Mouse (Mus musculus) spleen, postnatal 4 days (tissue): Measurements from ENCODE around the gene Cald1.
A peak's percentile ranks its signal among the peaks of the same experiment; 100 is the strongest.

ENCODE experiments used
- DNase-seq, 2 experiments: peaks; one replicate each; pipeline ENCODE4 v3.0.0; 2022; ENCODE audit warnings: low spot score in 2 of 2

The Cald1 gene

GRCm38 (mm10) chr6:34613122-34613521 lies 14.8 kb downstream of the Cald1 start:
- DNase-seq: no peak

- no peak for DNase-seq
Measured at GRCm38 (mm10) chr6:34615419-34615818, 17.1 kb downstream of the Cald1 start.

DNA sequence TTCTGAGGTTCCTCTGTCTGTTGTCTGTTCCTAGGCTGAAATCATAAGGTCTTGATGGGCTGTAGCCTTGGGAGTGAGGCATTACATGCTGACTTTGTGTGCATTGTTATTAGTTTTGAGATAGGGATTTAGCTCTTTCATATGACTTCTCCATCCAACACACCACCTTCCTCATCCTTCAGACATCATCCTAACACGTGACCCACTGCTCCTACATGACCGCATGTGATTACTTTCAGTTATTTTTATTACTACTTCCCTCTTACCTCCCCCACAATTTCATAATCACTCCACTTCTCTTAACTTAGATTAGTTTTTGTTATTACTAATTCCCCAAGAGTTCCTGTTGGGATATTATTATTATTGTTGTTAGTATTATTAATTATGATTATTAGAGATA lies 21.2 kb downstream of the Cald1 start:
- no peak for DNase-seq

DNA sequence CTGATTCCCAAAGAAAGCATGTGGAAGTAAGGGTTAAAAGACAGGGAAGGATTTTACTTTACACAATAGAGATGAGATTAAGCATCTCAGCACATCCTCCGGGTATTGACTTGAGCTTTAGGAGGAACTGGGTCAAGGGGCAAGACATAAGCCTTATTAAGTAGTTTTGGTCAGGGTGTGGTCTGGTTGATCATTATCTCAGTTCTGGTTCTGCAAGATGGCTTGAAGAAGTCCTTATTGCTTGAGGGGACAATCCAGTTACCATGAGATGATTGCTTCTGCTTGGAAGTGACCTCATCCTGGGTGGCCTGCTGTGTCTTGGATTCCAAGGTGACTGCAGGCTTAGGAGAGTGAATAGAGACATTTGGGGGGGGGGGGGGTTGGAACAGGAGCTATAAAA lies 21.9 kb downstream of the Cald1 start:
- DNase-seq: no peak

DNA sequence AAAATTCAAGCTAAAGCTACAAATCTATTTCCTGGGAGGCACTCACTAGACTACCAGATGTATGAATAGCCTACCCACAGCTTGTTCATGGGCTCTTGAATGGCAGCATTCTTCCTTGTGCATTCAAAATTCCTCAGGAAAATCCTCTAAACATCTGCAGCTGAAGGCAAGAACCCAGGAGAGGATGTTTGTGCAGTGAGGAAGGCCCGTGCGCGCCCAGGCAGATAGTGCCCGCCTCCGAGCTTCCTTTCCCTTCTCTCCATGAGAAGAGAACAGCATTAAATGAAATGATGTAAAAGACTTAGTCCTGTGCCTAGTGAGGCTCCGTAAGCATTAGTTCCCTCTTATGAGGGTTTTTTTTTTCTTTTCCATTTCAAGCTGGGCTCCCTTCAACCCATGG lies 24.6 kb downstream of the Cald1 start:
- no peak for DNase-seq

DNA sequence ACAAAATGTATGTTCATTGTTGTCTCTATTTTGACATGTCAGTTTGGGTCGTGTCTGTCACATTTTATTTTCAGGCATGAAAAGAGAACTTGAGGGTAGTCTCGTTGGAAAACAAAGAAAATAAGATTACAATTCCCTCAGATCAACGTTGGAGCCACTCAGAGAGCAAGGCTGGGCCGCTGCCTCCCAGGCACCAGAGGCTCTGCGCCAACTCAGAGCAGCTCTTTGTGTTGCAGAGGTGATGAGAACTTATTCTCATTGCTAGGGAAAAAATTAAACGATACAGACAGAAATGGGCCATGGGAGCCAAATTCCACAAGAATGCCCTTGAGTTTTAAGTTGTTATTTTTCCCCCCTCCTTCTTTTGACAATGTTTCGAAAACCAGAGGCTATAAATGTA lies 25.0 kb downstream of the Cald1 start:
- no peak for DNase-seq

GRCm38 (mm10) chr6:34624536-34624935 lies 26.2 kb downstream of the Cald1 start:
- DNase-seq: no peak

- DNase-seq: no peak
Measured at GRCm38 (mm10) chr6:34626586-34627245, 28.4 kb downstream of the Cald1 start.

- no peak for DNase-seq
Measured at GRCm38 (mm10) chr6:34628131-34628530, 29.8 kb downstream of the Cald1 start.

DNA sequence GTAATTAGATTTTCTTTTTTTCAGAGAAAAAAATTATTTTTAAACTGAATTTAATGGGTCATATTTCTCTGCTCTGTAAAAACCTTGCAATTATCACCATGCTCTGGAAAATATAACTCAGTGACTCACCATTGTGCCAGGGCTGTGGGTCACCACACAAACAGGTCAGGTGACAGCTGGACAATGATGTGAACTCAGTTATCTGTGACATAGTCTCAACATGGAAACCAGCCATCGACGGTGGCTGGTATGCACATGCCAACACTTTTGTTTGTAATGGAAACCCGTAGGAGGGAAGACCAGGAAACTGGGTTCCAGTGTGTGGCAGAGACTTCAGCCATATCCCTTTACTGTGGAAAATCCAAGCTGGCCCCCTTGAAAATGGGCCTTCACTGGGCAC lies 35.5 kb downstream of the Cald1 start:
- DNase-seq: no peak

- no peak for DNase-seq
Measured at GRCm38 (mm10) chr6:34637588-34638438, 39.5 kb downstream of the Cald1 start.

DNA sequence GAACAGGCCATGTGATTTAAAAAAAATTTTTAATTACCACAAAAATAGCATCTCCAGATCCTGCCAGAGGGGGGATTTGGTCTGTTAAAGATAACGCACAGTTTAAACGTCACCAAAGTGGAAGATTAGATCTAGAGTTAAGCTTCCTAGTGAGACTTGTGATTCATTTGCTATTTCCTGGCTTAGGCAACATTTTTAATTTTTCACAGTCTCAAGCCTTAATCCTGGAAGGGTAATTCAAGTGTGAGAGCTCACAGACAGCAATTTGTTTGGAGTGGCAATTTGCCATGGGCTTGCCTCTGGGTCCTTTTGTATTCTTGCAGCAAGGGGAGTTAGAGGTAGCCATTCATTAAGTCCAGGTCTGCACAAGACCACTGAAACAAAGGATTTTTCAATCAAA lies 40.4 kb downstream of the Cald1 start:
- no peak for DNase-seq

- no peak for DNase-seq
Measured at GRCm38 (mm10) chr6:34640226-34640625, 41.9 kb downstream of the Cald1 start.

- no peak for DNase-seq
Measured at GRCm38 (mm10) chr6:34641081-34641480, 42.8 kb downstream of the Cald1 start.

DNA sequence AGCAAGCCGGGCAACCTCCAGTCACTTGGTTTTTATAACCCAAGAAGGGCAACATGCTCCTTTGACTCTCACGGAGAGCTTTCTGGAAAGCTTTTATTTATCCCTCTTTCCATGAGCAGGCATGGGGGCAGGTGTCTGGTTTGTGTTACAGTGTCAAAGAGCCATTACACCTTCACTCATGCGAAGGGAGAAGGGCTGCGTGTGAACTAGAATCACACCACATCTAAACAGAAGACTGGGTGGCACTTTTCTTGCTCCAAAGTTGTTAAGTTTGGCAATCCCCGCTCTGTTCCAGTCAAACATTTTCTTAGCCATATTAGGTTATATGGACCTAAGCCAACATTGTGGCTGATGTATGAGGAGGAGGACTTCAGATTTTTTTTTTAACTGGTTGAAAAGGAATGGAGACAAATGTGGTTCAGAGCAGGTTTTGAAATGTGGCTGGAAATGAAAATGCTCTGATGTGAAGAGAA lies 43.8 kb downstream of the Cald1 start:
- DNase-seq: peak in 1 of 2 experiments; percentile 40

DNA sequence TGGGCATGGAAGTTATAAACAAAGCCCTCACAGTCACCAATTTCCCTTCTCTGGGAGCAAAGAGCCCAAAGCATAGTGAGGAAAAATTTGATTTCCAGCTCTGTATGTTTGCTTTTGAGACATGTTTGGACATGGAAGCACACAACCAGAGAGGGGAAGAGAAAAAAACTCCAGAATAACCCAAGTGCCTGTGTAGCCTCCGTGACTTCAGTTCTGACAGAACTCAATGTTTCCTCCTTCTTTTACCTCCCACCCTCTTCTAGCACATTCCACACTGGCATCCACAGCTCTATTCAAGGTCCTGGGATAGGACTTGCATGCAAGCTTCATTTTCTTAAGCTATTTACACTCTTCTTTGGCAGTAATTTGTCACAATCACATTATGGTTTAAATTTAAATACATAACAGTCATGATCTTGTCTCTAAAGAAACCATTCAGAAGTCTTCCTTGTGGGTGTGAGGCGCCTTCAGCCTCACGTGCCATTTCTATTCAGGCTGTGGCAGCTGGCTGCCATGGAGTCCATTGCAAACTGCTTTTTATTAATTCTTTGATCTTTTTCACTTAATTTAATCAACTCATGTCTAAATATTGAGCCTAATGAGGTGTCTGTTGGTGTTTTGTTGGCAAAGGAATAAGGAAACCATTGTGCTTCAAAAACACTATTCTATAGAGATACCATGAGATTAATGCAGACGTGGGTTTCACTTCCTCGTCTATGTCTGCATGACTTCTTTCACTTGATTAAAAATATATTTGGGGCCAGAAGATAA lies 49.9 kb downstream of the Cald1 start:
- DNase-seq: no peak

DNA sequence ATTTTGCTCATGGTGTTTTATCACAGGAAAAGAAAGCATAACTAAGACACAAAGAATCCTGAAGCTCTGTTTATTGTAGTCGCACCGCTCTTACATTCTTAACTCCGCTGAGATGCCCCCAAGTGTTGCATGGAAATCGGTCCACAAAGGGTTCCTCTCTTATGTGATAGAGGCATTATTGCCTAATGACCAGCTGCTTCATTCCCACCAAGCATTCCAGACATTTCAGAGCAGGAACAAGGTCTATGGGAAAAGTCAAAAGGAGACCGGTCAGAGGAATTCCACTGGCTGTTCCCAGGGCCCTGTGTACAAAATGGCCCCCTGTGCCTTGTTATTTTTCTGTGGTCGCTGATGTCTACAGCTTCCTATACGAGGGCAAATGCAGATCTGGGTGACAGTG lies 53.0 kb downstream of the Cald1 start:
- no peak for DNase-seq

GRCm38 (mm10) chr6:34655719-34656118 lies 57.4 kb downstream of the Cald1 start:
- no peak for DNase-seq

GRCm38 (mm10) chr6:34658791-34659190 lies 60.5 kb downstream of the Cald1 start:
- DNase-seq: no peak

GRCm38 (mm10) chr6:34660724-34661123 lies 62.4 kb downstream of the Cald1 start:
- DNase-seq: no peak

- no peak for DNase-seq
Measured at GRCm38 (mm10) chr6:34662626-34663025, 64.3 kb downstream of the Cald1 start.

GRCm38 (mm10) chr6:34664291-34664690 lies 66.0 kb downstream of the Cald1 start:
- DNase-seq: no peak
